Mouse (Mus musculus): ENCODE results near the gene Nab1. TPM values are rescaled to one million over a fixed set of nuclear protein-coding genes. Genes with fewer than 3 reads are reported as not detected.

Gene Nab1
- total and polyA plus RNA-seq, 3 experiments: 11.5 to 35.1 (median 17.5) TPM

- Histone ChIP-seq H3K4me3 (ENCODE audit: low read depth, low read length) (no peak overlapping the region), H3K27me3 (ENCODE audit: insufficient read depth, low read length) (peaks cover 14% of the 10 kb centered on the region), H3K36me3 (replicated peaks) (no peaks in the 10 kb centered on the region), H3K9me3 (replicated peaks) (no peaks in the 10 kb centered on the region), H3K4me1 (ENCODE audit: insufficient read depth, low read depth, low read length) (peaks cover 25% of the 10 kb centered on the region)
- ATAC-seq (ENCODE audit: extremely low read depth, insufficient number of reproducible peaks, low FRiP score, poor library complexity, severe bottlenecking) (no peak), DNase-seq (ENCODE audit: low spot score) (no peak)
- no peak for TF ChIP-seq CTCF (IDR thresholded peaks at IDR 0.05; ENCODE audit: low read depth, low read length)
- TF ChIP-seq POLR2AphosphoS5 (IDR thresholded peaks at IDR 0.05; ENCODE audit: insufficient replicate concordance, low read depth, low read length): no peak
- TF ChIP-seq GATA2 (IDR thresholded peaks at IDR 0.05; ENCODE audit: borderline replicate concordance, low read depth, low read length): no peak
- TF ChIP-seq GATA1 (IDR thresholded peaks at IDR 0.05; ENCODE audit: borderline replicate concordance, low read length): no peak
- TF ChIP-seq TAL1 (conservative IDR thresholded peaks at IDR 0.05; ENCODE audit: low read depth, low read length): no peak
These were observed 72.5 kb downstream of the Nab1 start for GRCm38 (mm10) chr1:52427841-52428464.

- Histone ChIP-seq H3K4me1 (ENCODE audit: insufficient read depth, low read depth, low read length) (0 out of 2 replicates have a peak, but pooled peaks cover 3% of the 10 kb centered on the region), H3K36me3 (replicated peaks) (no peaks in the 10 kb centered on the region), H3K9me3 (replicated peaks) (no peaks in the 10 kb centered on the region), H3K4me3 (ENCODE audit: low read depth, low read length) (no peak overlapping the region), H3K27me3 (ENCODE audit: insufficient read depth, low read length) (peaks cover 8% of the 10 kb centered on the region; the same call in 1 of the 2 replicates)
- ATAC-seq (ENCODE audit: extremely low read depth, insufficient number of reproducible peaks, low FRiP score, poor library complexity, severe bottlenecking) (no peak), DNase-seq (ENCODE audit: low spot score) (no peak)
- TF ChIP-seq GATA2 (IDR thresholded peaks at IDR 0.05; ENCODE audit: borderline replicate concordance, low read depth, low read length) (no peak), TAL1 (conservative IDR thresholded peaks at IDR 0.05; ENCODE audit: low read depth, low read length) (no peak), CTCF (IDR thresholded peaks at IDR 0.05; ENCODE audit: low read depth, low read length) (no peak)
These were observed 76.6 kb downstream of the Nab1 start for GRCm38 (mm10) chr1:52423846-52424245.

- H3K36me3 ChIP-seq (replicated peaks): no peaks in the 10 kb centered on the region
- H3K27me3 ChIP-seq (ENCODE audit: insufficient read depth, low read length): peaks cover 8% of the 10 kb centered on the region
- DNase-seq (ENCODE audit: low spot score): no peak
- TF ChIP-seq GATA2 (IDR thresholded peaks at IDR 0.05; ENCODE audit: borderline replicate concordance, low read depth, low read length) (no peak), TAL1 (conservative IDR thresholded peaks at IDR 0.05; ENCODE audit: low read depth, low read length) (no peak), CTCF (IDR thresholded peaks at IDR 0.05; ENCODE audit: low read depth, low read length) (no peak), GATA1 (IDR thresholded peaks at IDR 0.05; ENCODE audit: borderline replicate concordance, low read length) (no peak), POLR2AphosphoS5 (IDR thresholded peaks at IDR 0.05; ENCODE audit: insufficient replicate concordance, low read depth, low read length) (no peak)
- H3K4me3 ChIP-seq (ENCODE audit: low read depth, low read length): no peak overlapping the region
- H3K4me1 ChIP-seq (ENCODE audit: insufficient read depth, low read depth, low read length): 0 out of 2 replicates have a peak, but pooled peaks cover 3% of the 10 kb centered on the region
- no peak for ATAC-seq (ENCODE audit: extremely low read depth, insufficient number of reproducible peaks, low FRiP score, poor library complexity, severe bottlenecking)
- no peaks in the 10 kb centered on the region for H3K9me3 ChIP-seq (replicated peaks)
These were observed 77.4 kb downstream of the Nab1 start for GRCm38 (mm10) chr1:52423057-52423456.

- ATAC-seq (ENCODE audit: extremely low read depth, insufficient number of reproducible peaks, low FRiP score, poor library complexity, severe bottlenecking): no peak
- no peak for DNase-seq (ENCODE audit: low spot score)
- H3K4me3 ChIP-seq (ENCODE audit: low read depth, low read length): no peak overlapping the region
- TF ChIP-seq CTCF (IDR thresholded peaks at IDR 0.05; ENCODE audit: low read depth, low read length) (no peak), POLR2AphosphoS5 (IDR thresholded peaks at IDR 0.05; ENCODE audit: insufficient replicate concordance, low read depth, low read length) (no peak), TAL1 (conservative IDR thresholded peaks at IDR 0.05; ENCODE audit: low read depth, low read length) (no peak), GATA2 (IDR thresholded peaks at IDR 0.05; ENCODE audit: borderline replicate concordance, low read depth, low read length) (no peak), GATA1 (IDR thresholded peaks at IDR 0.05; ENCODE audit: borderline replicate concordance, low read length) (no peak)
- H3K36me3 ChIP-seq (replicated peaks): no peaks in the 10 kb centered on the region
- 0 out of 2 replicates have a peak, but pooled peaks cover 3% of the 10 kb centered on the region for H3K4me1 ChIP-seq (ENCODE audit: insufficient read depth, low read depth, low read length)
- peaks cover 8% of the 10 kb centered on the region for H3K27me3 ChIP-seq (ENCODE audit: insufficient read depth, low read length)
- H3K9me3 ChIP-seq (replicated peaks): no peaks in the 10 kb centered on the region
These were observed 78.3 kb downstream of the Nab1 start for GRCm38 (mm10) chr1:52422137-52422536.

GRCm38 (mm10) chr1:52421623-52422022 is 78.9 kb downstream of the Nab1 start:
- H3K4me1 ChIP-seq (ENCODE audit: insufficient read depth, low read depth, low read length): 0 out of 2 replicates have a peak, but pooled peaks cover 3% of the 10 kb centered on the region
- H3K4me3 ChIP-seq (ENCODE audit: low read depth, low read length): no peak overlapping the region
- ATAC-seq (ENCODE audit: extremely low read depth, insufficient number of reproducible peaks, low FRiP score, poor library complexity, severe bottlenecking) (no peak), DNase-seq (ENCODE audit: low spot score) (no peak)
- no peaks in the 10 kb centered on the region for H3K9me3 ChIP-seq (replicated peaks)
- TF ChIP-seq CTCF (IDR thresholded peaks at IDR 0.05; ENCODE audit: low read depth, low read length) (no peak), GATA2 (IDR thresholded peaks at IDR 0.05; ENCODE audit: borderline replicate concordance, low read depth, low read length) (no peak), TAL1 (conservative IDR thresholded peaks at IDR 0.05; ENCODE audit: low read depth, low read length) (no peak)
- H3K36me3 ChIP-seq (replicated peaks): no peaks in the 10 kb centered on the region
- H3K27me3 ChIP-seq (ENCODE audit: insufficient read depth, low read length): peaks cover 8% of the 10 kb centered on the region

GRCm38 (mm10) chr1:52419088-52419819 is 81.2 kb downstream of the Nab1 start:
- peaks cover 8% of the 10 kb centered on the region for H3K27me3 ChIP-seq (ENCODE audit: insufficient read depth, low read length)
- no peak overlapping the region for H3K4me3 ChIP-seq (ENCODE audit: low read depth, low read length)
- ATAC-seq (ENCODE audit: extremely low read depth, insufficient number of reproducible peaks, low FRiP score, poor library complexity, severe bottlenecking): no peak
- no peaks in the 10 kb centered on the region for H3K36me3 ChIP-seq (replicated peaks)
- 0 out of 2 replicates have a peak, but pooled peaks cover 3% of the 10 kb centered on the region for H3K4me1 ChIP-seq (ENCODE audit: insufficient read depth, low read depth, low read length)
- no peak for DNase-seq (ENCODE audit: low spot score)
- TF ChIP-seq GATA2 (IDR thresholded peaks at IDR 0.05; ENCODE audit: borderline replicate concordance, low read depth, low read length) (no peak), GATA1 (IDR thresholded peaks at IDR 0.05; ENCODE audit: borderline replicate concordance, low read length) (no peak), CTCF (IDR thresholded peaks at IDR 0.05; ENCODE audit: low read depth, low read length) (no peak), POLR2AphosphoS5 (IDR thresholded peaks at IDR 0.05; ENCODE audit: insufficient replicate concordance, low read depth, low read length) (no peak), TAL1 (conservative IDR thresholded peaks at IDR 0.05; ENCODE audit: low read depth, low read length) (no peak)
- no peaks in the 10 kb centered on the region for H3K9me3 ChIP-seq (replicated peaks)

Other genes with a start within 250 kb of the Nab1 start
- gene Nemp2, start 130.0 kb upstream of the Nab1 start, total RNA-seq (2014; fragmentation: Nextera tagmentation): 13.2 and 23.2 TPM in 2 replicates
- 17.4 and 21.3 TPM in 2 replicates for gene Nemp2, start 130.0 kb upstream of the Nab1 start, total RNA-seq (2017)
- 1.1 TPM in 2 replicates for gene Nemp2, start 130.0 kb upstream of the Nab1 start, polyA plus RNA-seq (2012)
- 0.53 TPM in 1 of 2 replicates, not detected in the other for gene Mfsd6, start 226.8 kb upstream of the Nab1 start, total RNA-seq (2014; fragmentation: Nextera tagmentation)
- gene Mfsd6, start 226.8 kb upstream of the Nab1 start, total RNA-seq (2017): 5.0 and 5.9 TPM in 2 replicates
- 0.03 and 0.05 TPM in 2 replicates for gene Mfsd6, start 226.8 kb upstream of the Nab1 start, polyA plus RNA-seq (2012)